Mouse (Mus musculus): ENCODE measurements around the gene Clec12a. TPM values are rescaled to one million over a fixed set of nuclear protein-coding genes. Genes with fewer than 3 reads are reported as not detected.
"Not testable (repeated sequence)": the region's sequence is repeated elsewhere in the genome, so short reads cannot be mapped to it uniquely, and the experiment has no call there.

The Clec12a gene
- 0.14 and 0.18 TPM in 2 replicates for polyA plus RNA-seq (2015; fragmentation: Nextera tagmentation; extraction: Ambion mirVana)

DNA sequence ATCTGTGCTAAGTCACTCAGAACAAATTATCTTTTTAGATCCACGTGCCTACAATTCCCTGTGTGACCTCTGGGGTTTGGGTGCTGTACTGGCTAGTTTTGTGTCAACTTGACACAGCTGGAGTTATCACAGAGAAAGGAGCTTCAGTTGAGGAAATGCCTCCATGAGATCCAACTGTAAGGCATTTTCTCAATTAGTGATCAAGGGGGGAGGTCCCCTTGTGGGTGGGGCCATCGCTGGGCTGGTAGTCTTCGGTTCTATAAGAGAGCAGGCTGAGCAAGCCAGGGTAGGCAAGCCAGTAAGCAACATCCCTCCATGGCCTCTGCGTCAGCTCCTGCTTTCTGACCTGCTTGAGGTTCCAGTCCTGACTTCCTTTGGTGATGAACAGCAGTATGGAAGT, at the start of gene Clec12a:
TSS of gene Clec12a (plus strand) at position 301 of the 400 bp plus-strand sequence.
- ATAC-seq (ENCODE audit: low FRiP score); H3K4me3 ChIP-seq; H3K36me3 ChIP-seq; H3K9ac ChIP-seq; H3K27ac ChIP-seq; H3K9me3 ChIP-seq; H3K4me2 ChIP-seq; H3K4me1 ChIP-seq (replicated peaks); H3K27me3 ChIP-seq: not testable (repeated sequence)
- 80% methylated on average over 4 of the region's 4 CpGs for WGBS

DNA sequence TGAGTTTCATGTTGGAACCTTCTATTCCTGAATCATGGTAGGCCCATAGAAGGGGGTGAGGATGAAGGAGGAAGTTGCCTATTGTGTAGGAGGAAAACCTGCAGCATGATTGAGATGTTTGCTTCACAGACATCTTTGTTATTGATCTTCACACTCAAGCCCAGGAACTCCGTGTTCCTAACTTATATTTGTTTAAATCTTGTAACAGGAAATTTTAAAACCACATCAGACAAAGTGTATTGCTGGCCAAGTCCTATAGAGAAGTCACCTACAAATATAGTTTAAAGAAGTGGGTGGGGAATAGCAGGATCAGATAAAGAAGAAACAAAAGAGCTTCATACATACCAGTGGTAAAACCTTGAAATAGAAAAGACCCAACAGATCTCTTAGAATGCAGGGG, 38.3 kb upstream of the Clec12a start:
- H3K9ac ChIP-seq: no peak overlapping the region
- ATAC-seq (ENCODE audit: low FRiP score): no peak

DNA sequence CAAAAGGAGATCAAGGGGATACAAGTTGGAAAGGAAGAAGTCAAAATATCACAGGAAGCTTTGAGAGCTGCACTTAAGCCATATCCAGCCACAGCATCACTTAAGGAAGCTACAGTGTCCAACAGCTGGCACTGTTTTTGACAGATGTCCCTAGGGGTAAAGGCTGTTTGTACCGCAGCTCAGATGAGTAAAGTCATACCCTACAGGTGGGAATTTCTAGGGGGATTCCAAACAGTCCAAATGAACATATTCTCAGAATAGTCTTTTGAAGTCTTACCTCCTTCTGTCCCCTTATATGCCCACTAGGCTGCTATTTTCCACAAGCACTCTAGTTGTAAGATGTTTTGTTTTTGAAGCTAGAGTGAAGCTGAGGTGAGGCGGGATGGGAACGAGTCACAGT, 30.0 kb upstream of the Clec12a start:
- Histone ChIP-seq H3K36me3 (no peaks in the 10 kb centered on the region), H3K27me3 (no peaks in the 10 kb centered on the region), H3K9ac (no peak overlapping the region), H3K9me3 (no peaks in the 10 kb centered on the region), H3K4me1 (replicated peaks) (no peaks in the 10 kb centered on the region), H3K27ac (no peak overlapping the region), H3K4me2 (no peak overlapping the region), H3K4me3 (no peak overlapping the region)
- ATAC-seq (ENCODE audit: low FRiP score): no peak
- 83% methylated on average over 3 of the region's 3 CpGs for WGBS

More for the DNA sequence above, 38.3 kb upstream of the Clec12a start:
- no peak overlapping the region for H3K4me3 ChIP-seq
- H3K4me1 ChIP-seq (replicated peaks): no peaks in the 10 kb centered on the region
- no peaks in the 10 kb centered on the region for H3K9me3 ChIP-seq
- 77% methylated on average over 1 of the region's 1 CpGs for WGBS
- no peaks in the 10 kb centered on the region for H3K27me3 ChIP-seq
- H3K27ac ChIP-seq: no peak overlapping the region
- no peak overlapping the region for H3K4me2 ChIP-seq
- H3K36me3 ChIP-seq: no peaks in the 10 kb centered on the region

DNA sequence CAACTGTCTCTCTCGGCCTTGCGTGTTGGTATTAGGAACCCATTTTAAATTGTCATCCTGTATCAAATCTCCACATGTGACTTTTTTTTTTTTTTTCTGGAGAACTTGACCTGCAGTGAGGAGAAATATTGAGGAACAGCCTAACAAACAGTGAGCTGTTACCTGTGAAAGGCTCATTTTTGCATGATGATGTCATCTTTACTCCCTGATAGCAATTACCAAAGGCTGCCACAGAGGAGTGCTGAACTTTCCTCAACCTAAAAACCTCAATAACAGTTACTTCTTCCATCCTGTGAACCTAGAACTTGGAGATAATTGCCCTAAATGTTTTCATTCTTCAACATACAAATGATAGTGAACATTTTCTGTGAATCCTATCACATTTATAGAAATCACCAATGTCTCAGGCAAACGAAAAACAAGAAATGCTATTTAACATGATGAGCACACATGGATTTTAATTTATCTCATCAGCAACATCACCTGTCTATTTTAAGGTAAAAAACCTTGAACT, 27.8 kb upstream of the Clec12a start:
- Histone ChIP-seq H3K4me1 (replicated peaks) (no peaks in the 10 kb centered on the region), H3K9me3 (no peaks in the 10 kb centered on the region), H3K27me3 (no peaks in the 10 kb centered on the region), H3K4me3 (no peak overlapping the region), H3K4me2 (no peak overlapping the region), H3K27ac (no peak overlapping the region), H3K36me3 (no peaks in the 10 kb centered on the region), H3K9ac (no peak overlapping the region)
- 89% methylated on average over 3 of the region's 3 CpGs for WGBS
- ATAC-seq (ENCODE audit: low FRiP score): no peak

DNA sequence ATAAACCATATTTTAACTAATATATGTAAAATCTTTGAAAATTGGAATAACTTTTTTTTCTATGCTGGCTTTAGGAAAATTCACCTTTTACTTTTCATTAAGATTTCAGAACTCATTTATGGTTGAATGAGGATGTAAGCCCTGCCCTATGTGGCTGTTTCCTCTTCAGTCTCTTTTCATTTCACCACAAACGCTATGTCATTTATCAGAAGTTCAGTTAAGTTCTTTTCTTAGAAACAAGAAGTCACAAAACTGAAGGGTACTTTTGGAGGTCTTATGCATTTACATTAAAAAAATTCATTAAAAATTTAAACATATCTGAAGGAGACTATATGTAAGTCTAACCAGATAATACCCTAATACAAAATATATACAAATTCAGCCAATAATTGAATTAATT, 26.8 kb upstream of the Clec12a start:
- H3K4me2 ChIP-seq: no peak overlapping the region
- no peaks in the 10 kb centered on the region for H3K27me3 ChIP-seq

DNA sequence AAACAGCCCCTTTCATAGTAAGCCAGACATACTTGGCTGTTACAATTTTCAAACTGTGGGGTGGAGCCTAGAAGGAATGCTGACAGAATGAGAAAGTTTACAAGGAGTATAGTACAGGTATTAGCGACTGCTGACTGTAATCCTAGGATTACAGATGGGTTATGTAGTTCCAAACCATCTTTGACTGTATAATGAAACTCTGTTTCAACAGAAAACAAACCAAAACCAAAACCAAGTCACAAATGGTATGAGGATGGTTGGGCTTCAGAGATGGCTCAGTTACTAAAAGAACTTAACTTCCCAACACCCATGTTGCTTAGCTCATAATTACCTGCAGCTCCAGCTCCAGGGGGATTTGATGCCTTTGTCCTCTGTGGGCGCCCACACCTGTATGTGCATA, 26.0 kb upstream of the Clec12a start:
- Histone ChIP-seq H3K4me3 (no peak overlapping the region), H3K27me3 (no peaks in the 10 kb centered on the region), H3K36me3 (no peaks in the 10 kb centered on the region), H3K9me3 (no peaks in the 10 kb centered on the region), H3K9ac (no peak overlapping the region), H3K4me2 (no peak overlapping the region), H3K27ac (no peak overlapping the region), H3K4me1 (replicated peaks) (no peaks in the 10 kb centered on the region)
- ATAC-seq (ENCODE audit: low FRiP score): no peak
- WGBS: 74% methylated on average over 2 of the region's 2 CpGs

More for the DNA sequence above, 26.8 kb upstream of the Clec12a start:
- 90% methylated on average over 1 of the region's 1 CpGs for WGBS
- H3K27ac ChIP-seq: no peak overlapping the region
- no peaks in the 10 kb centered on the region for H3K36me3 ChIP-seq
- no peak overlapping the region for H3K9ac ChIP-seq
- H3K9me3 ChIP-seq: no peaks in the 10 kb centered on the region
- no peaks in the 10 kb centered on the region for H3K4me1 ChIP-seq (replicated peaks)
- no peak for ATAC-seq (ENCODE audit: low FRiP score)
- H3K4me3 ChIP-seq: no peak overlapping the region

DNA sequence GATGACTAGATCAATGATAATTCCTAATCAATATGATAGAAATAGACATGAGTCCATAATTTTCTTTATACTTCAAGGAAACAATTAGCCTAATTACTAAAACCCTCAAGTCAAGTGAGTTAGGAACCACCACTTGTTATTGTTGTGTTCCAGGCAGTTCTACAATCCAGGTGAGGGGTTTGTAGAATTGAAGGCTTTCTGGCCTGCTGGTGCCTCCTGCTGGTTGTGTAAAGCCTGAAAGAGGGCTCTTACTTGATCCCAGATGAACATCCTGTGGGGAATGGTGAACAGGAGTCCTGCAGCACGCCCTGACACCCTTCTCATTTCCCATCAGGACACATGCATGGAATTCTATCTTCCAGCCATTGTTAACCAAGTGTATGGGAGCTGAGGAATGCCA, 24.1 kb upstream of the Clec12a start:
- ATAC-seq (ENCODE audit: low FRiP score): no peak
- 63% methylated on average over 1 of the region's 1 CpGs for WGBS
- Histone ChIP-seq H3K9me3 (no peaks in the 10 kb centered on the region), H3K36me3 (no peaks in the 10 kb centered on the region), H3K27ac (no peak overlapping the region), H3K4me1 (replicated peaks) (no peaks in the 10 kb centered on the region), H3K4me2 (no peak overlapping the region), H3K9ac (no peak overlapping the region), H3K4me3 (no peak overlapping the region), H3K27me3 (no peaks in the 10 kb centered on the region)

DNA sequence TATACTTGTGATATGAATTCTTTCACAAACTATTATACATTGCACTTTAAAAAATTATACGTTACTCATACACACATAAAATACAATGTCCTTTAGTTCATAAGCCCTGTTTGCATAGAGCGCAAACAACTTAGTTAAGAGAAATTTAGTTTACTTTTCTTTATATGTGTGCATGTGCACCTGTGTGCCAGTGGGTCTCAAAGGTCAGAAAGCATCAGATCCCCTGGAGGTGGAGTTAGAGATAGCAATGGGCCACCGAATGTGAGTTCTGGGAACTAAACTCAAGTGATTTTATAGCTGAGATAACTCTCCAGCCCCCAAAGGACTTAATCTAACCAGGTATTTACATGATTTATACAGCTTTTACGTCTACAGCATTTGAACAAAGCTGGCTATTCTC, 23.2 kb upstream of the Clec12a start:
- 77% methylated on average over 4 of the region's 4 CpGs for WGBS
- H3K9me3 ChIP-seq: no peaks in the 10 kb centered on the region
- H3K4me3 ChIP-seq: no peak overlapping the region
- H3K4me1 ChIP-seq (replicated peaks): no peaks in the 10 kb centered on the region
- no peak overlapping the region for H3K27ac ChIP-seq
- no peak overlapping the region for H3K9ac ChIP-seq
- H3K36me3 ChIP-seq: no peaks in the 10 kb centered on the region
- no peak for ATAC-seq (ENCODE audit: low FRiP score)
- H3K27me3 ChIP-seq: no peaks in the 10 kb centered on the region
- H3K4me2 ChIP-seq: no peak overlapping the region

DNA sequence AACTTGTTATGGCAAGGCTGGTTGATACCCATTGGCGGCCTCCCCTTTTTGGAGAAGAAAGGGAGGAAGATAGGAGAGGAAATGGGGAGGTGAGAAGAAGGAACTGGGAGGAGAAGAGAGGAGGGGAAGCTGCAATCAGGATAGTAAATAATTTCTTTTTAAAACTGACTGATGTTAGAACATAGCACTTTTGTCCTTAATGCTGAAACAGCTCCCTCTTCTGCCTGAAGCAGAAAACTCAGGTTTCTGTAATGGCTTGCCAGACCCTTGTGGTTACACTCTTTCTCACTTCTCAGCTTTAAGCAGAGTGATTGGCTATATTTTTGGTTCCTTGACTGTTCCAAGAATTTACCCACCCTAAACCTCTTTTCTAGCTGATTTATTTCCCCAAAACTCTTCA, 16.5 kb upstream of the Clec12a start:
- Histone ChIP-seq H3K4me2 (no peak overlapping the region), H3K27me3 (no peaks in the 10 kb centered on the region), H3K4me1 (replicated peaks) (no peaks in the 10 kb centered on the region), H3K9ac (no peak overlapping the region), H3K36me3 (no peaks in the 10 kb centered on the region), H3K4me3 (no peak overlapping the region), H3K27ac (no peak overlapping the region), H3K9me3 (no peaks in the 10 kb centered on the region)
- WGBS: 72% methylated on average over 1 of the region's 1 CpGs
- no peak for ATAC-seq (ENCODE audit: low FRiP score)

DNA sequence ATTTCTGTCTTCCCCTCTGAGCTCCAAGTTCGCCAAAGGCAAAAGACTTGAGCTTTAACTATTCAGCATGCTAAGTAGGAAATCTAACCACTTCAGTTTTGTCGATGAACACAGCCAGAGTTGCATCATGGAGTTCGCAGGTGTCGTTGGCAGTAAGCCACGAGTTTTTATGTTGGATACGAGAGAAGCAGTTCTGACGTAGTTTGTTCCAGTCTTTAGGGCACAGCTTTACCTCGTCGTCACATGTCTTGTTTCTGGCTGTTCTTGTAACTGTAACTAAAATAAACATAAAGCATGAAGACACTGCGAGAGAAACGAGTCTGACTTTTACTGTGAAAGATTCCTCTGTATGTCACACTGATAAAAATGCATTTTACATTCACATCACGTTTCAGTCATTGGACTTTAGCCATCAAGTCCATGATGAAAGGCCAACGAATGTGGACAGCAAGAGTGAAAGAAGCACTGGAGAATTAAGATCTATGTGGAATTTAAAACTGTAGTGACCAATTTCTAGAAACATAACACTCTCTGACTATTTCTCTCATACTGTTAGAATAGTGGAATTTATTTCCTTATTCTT, 15.8 kb upstream of the Clec12a start:
- WGBS: 71% methylated on average over 13 of the region's 13 CpGs
- Histone ChIP-seq H3K36me3 (no peaks in the 10 kb centered on the region), H3K9me3 (no peaks in the 10 kb centered on the region), H3K4me1 (replicated peaks) (no peaks in the 10 kb centered on the region), H3K4me2 (no peak overlapping the region), H3K4me3 (no peak overlapping the region), H3K27me3 (no peaks in the 10 kb centered on the region), H3K27ac (no peak overlapping the region), H3K9ac (no peak overlapping the region)
- ATAC-seq (ENCODE audit: low FRiP score): no peak

DNA sequence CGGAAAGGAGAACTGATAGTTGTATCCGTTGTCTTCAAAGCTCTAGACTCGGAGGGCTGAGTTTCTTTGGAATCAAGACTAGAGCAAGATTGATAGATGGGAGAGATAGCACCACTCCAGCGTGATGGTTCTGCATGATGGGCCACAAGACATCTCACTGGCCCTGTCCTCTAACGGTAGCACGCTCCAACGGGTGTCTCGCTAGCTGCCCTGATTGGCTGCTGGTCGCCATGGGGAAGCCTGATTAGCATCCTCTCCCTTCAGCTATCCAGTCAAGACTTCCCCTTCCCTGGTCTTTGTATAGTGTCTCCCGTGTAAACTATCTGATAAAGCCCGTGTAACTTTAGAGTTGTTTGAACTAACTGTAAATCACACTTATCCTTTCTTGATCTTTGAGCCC, 10.9 kb upstream of the Clec12a start, which contains the start of gene 4922502D21Rik:
TSS of gene 4922502D21Rik (minus strand) at position 187 of the 400 bp plus-strand sequence.
- H3K9me3 ChIP-seq: no peaks in the 10 kb centered on the region
- H3K4me3 ChIP-seq: no peak within 1 kb of the TSS
- H3K27ac ChIP-seq: no peak within 1 kb of the TSS
- H3K4me2 ChIP-seq: no peak within 1 kb of the TSS
- WGBS: 52% methylated on average over 11 of the region's 11 CpGs
- ATAC-seq (ENCODE audit: low FRiP score): no peak
- H3K4me1 ChIP-seq (replicated peaks): 0 out of 2 replicates have a peak, but pooled peaks cover 6% of the 10 kb centered on the region
- no peak within 1 kb of the TSS for H3K9ac ChIP-seq
- no peaks in the 10 kb centered on the region for H3K36me3 ChIP-seq
- H3K27me3 ChIP-seq: no peaks in the 10 kb centered on the region

DNA sequence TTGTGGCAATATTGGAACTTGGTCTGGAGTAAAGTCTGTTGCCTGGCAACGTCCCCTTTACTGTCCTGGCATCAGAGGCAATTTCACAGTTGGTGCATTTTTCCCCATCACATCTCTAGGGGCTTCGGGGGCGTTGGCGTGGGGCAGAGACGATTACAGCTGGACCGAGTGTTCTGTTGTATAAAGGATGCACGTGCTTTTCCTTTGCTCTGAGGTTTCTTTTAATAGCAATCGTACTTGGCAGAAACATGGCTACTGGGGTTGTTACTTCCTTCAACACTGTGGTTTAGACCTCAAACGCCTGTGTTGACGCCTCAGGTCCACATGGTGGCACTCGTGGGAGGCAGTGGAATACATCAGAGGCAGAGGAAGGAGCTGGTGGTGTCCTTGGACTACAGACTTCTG, 8.8 kb upstream of the Clec12a start:
- 25% methylated on average over 11 of the region's 11 CpGs for WGBS
- Histone ChIP-seq H3K9ac (peak overlapping the region; percentile 51), H3K27me3 (no peaks in the 10 kb centered on the region), H3K27ac (no peak overlapping the region), H3K36me3 (no peaks in the 10 kb centered on the region), H3K4me3 (no peak overlapping the region), H3K9me3 (no peaks in the 10 kb centered on the region), H3K4me1 (replicated peaks) (0 out of 2 replicates have a peak, but pooled peaks cover 6% of the 10 kb centered on the region), H3K4me2 (peak overlapping the region; percentile 34; the same call in 1 of the 2 replicates)
- ATAC-seq (ENCODE audit: low FRiP score): peak; percentile 93

DNA sequence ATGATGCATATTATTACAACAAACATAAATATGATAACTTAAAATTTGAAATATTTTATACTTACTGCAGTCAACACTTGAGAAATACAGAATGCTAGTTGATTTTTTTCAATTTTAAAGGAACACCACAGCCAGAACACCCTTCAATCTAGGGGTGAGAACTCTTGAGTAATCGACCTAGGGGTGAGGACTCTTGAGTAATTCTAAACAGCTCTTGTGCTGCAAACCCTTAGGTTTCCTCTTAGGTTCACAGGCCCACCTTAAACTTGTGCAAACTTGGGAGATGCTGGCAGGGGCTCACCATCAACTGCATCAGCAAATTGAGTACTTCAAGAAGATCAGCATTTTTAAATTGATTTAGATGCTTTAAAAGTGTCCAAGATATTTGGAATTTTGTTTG, 4.7 kb upstream of the Clec12a start:
- H3K36me3 ChIP-seq: no peaks in the 10 kb centered on the region
- H3K4me2 ChIP-seq: no peak overlapping the region
- H3K9me3 ChIP-seq: no peaks in the 10 kb centered on the region
- WGBS: 77% methylated on average over 1 of the region's 1 CpGs
- H3K9ac ChIP-seq: no peak overlapping the region
- 0 out of 2 replicates have a peak, but pooled peaks cover 6% of the 10 kb centered on the region for H3K4me1 ChIP-seq (replicated peaks)
- H3K27ac ChIP-seq: no peak overlapping the region
- ATAC-seq (ENCODE audit: low FRiP score): no peak
- no peak overlapping the region for H3K4me3 ChIP-seq
- H3K27me3 ChIP-seq: no peaks in the 10 kb centered on the region

Data from hindbrain, embryonic 13.5 days (tissue).